Mouse (Mus musculus) frontal cortex, postnatal 25 days (tissue): ENCODE measurements around the gene Sipa1l2.
"Not testable (repeated sequence)": the region's sequence is repeated elsewhere in the genome, so short reads cannot be mapped to it uniquely, and the experiment has no call there.

ENCODE experiments used
- DNase-seq, 2 experiments: peaks; one replicate each; pipeline ENCODE4 v3.0.0; 2022; ENCODE audit warnings: low spot score in 2 of 2

Sipa1l2 gene

GRCm38 (mm10) chr8:125406453-125406852 lies 163.2 kb downstream of the Sipa1l2 start:
- no peak for DNase-seq

GRCm38 (mm10) chr8:125401350-125401749 lies 168.3 kb downstream of the Sipa1l2 start:
- DNase-seq, result no peak

- DNase-seq, result no peak
These were observed 171.6 kb downstream of the Sipa1l2 start for GRCm38 (mm10) chr8:125397981-125398380.

GRCm38 (mm10) chr8:125395682-125396081 lies 173.9 kb downstream of the Sipa1l2 start:
- DNase-seq, result not testable (repeated sequence)

GRCm38 (mm10) chr8:125395032-125395431 lies 174.6 kb downstream of the Sipa1l2 start:
- no peak for DNase-seq

- no peak for DNase-seq
These were observed 177.9 kb downstream of the Sipa1l2 start for GRCm38 (mm10) chr8:125391685-125392084.

GRCm38 (mm10) chr8:125391271-125391670 lies 178.3 kb downstream of the Sipa1l2 start:
- no peak for DNase-seq

- DNase-seq, result no peak
These were observed 179.1 kb downstream of the Sipa1l2 start for GRCm38 (mm10) chr8:125390506-125390895.

- DNase-seq, result peak; percentile 57 to 62
These were observed 179.7 kb downstream of the Sipa1l2 start for GRCm38 (mm10) chr8:125389756-125390505.

GRCm38 (mm10) chr8:125389280-125389679 lies 180.3 kb downstream of the Sipa1l2 start:
- DNase-seq, result no peak

- no peak for DNase-seq
These were observed 181.0 kb downstream of the Sipa1l2 start for GRCm38 (mm10) chr8:125388404-125389180.

- peak in 1 of 2 experiments; percentile 20 for DNase-seq
These were observed 184.0 kb downstream of the Sipa1l2 start for GRCm38 (mm10) chr8:125385519-125386150.

GRCm38 (mm10) chr8:125384551-125385183 lies 184.9 kb downstream of the Sipa1l2 start:
- no peak for DNase-seq

- no peak for DNase-seq
These were observed 187.9 kb downstream of the Sipa1l2 start for GRCm38 (mm10) chr8:125381674-125382073.

GRCm38 (mm10) chr8:125379939-125380338 lies 189.7 kb downstream of the Sipa1l2 start:
- DNase-seq, result no peak

- DNase-seq, result no peak
These were observed 190.5 kb downstream of the Sipa1l2 start for GRCm38 (mm10) chr8:125379156-125379555.

GRCm38 (mm10) chr8:125377704-125378103 lies 191.9 kb downstream of the Sipa1l2 start:
- DNase-seq, result no peak

- no peak for DNase-seq
These were observed 193.2 kb downstream of the Sipa1l2 start for GRCm38 (mm10) chr8:125376448-125376845.

GRCm38 (mm10) chr8:125375659-125376447 lies 193.8 kb downstream of the Sipa1l2 start:
- DNase-seq, result no peak

- DNase-seq, result no peak
These were observed 197.0 kb downstream of the Sipa1l2 start for GRCm38 (mm10) chr8:125372596-125372995.
